Mouse (Mus musculus): ENCODE results near the gene Hrc.

Gene Hrc

GRCm38 (mm10) chr7:45367020-45367880, 32.2 kb downstream of the Hrc start:
- DNase-seq: peak; percentile 95 to 96

- no peak for DNase-seq
Measured at GRCm38 (mm10) chr7:45368178-45368577, 33.1 kb downstream of the Hrc start.

GRCm38 (mm10) chr7:45369022-45369745, 34.1 kb downstream of the Hrc start:
- DNase-seq: no peak

GRCm38 (mm10) chr7:45369836-45370474, 34.9 kb downstream of the Hrc start:
- DNase-seq: no peak

- DNase-seq: peak; percentile 90 to 91
Measured at GRCm38 (mm10) chr7:45370475-45371311, 35.6 kb downstream of the Hrc start, which contains the start of gene Lin7b. Lin7b (minus strand) TSS chr7:45370583.

- no peak for DNase-seq
Measured at GRCm38 (mm10) chr7:45372371-45372770, 37.3 kb downstream of the Hrc start.

- DNase-seq: no peak
Measured at GRCm38 (mm10) chr7:45374620-45375019, 39.5 kb downstream of the Hrc start.

GRCm38 (mm10) chr7:45376057-45376456, 41.0 kb downstream of the Hrc start:
- DNase-seq: no peak

GRCm38 (mm10) chr7:45386077-45386476, 51.0 kb downstream of the Hrc start:
- no peak for DNase-seq
